In genomic region chr11:4848483-4849248, GRCm38 (mm10) we compare ENCODE assay signal across 8 mouse cellular contexts. TPM values are rescaled to one million over a fixed set of nuclear protein-coding genes. Genes with fewer than 3 reads are reported as not detected.
A peak's percentile ranks its signal among the peaks of the same experiment; 100 is the strongest.
DNase-seq lines count a peak whose midpoint lies in the region; ATAC-seq and TF ChIP-seq lines count a peak whose summit lies in the region.

No protein-coding gene starts in this region.

- peak overlapping the region; percentile 75 for H3K4me2 ChIP-seq in embryonic facial prominence, embryonic 14.5 days (ENCODE audit: low read depth, low read length)
- peak overlapping the region; percentile 74 for H3K4me2 ChIP-seq in heart, embryonic 16.5 days (ENCODE audit: low read depth, low read length)
- peak overlapping the region; percentile 72 for H3K4me2 ChIP-seq in lung, embryonic 15.5 days

- H3K27ac ChIP-seq in embryonic facial prominence, embryonic 14.5 days (replicated peaks; ENCODE audit: low read depth, low read length): peak overlapping the region; percentile 76
- H3K27ac ChIP-seq in heart, embryonic 16.5 days (ENCODE audit: low read length): peak overlapping the region; percentile 91
- peak overlapping the region; percentile 80 for H3K27ac ChIP-seq in lung, embryonic 15.5 days
- no peak overlapping the region for H3K27ac ChIP-seq in olfactory bulb, adult 2 months (ENCODE audit: insufficient read depth, low read depth, low read length)

- TF ChIP-seq CTCF in olfactory bulb, adult 2 months (IDR thresholded peaks at IDR 0.05; ENCODE audit: insufficient read depth, low read depth, low read length): no peak

- peak overlapping the region; percentile 83 for H3K4me3 ChIP-seq in embryonic facial prominence, embryonic 14.5 days (ENCODE audit: low read depth, low read length)
- peak overlapping the region; percentile 99 for H3K4me3 ChIP-seq in heart, embryonic 16.5 days (ENCODE audit: low read length)
- H3K4me3 ChIP-seq in lung, embryonic 15.5 days: peak overlapping the region; percentile 100
- peak overlapping the region; percentile 85 for H3K4me3 ChIP-seq in olfactory bulb, adult 2 months (ENCODE audit: insufficient read depth, low read depth, low read length)

- peaks cover 13% of the 10 kb centered on the region for H3K4me1 ChIP-seq in embryonic facial prominence, embryonic 14.5 days (ENCODE audit: control insufficient read depth, insufficient read depth, low read length)
- peaks cover 5% of the 10 kb centered on the region for H3K4me1 ChIP-seq in heart, embryonic 16.5 days (ENCODE audit: control insufficient read depth, insufficient read depth, low read length)
- peaks cover 10% of the 10 kb centered on the region; the same call in 1 of the 2 replicates for H3K4me1 ChIP-seq in lung, embryonic 15.5 days
- peaks cover 3% of the 10 kb centered on the region; the same call in 1 of the 2 replicates for H3K4me1 ChIP-seq in olfactory bulb, adult 2 months (ENCODE audit: control insufficient read depth, insufficient read depth, low read length)

- ATAC-seq in embryonic facial prominence, embryonic 14.5 days (ENCODE audit: low read depth): no peak; the same call in 1 of the 2 replicates
- peak; percentile 14 for ATAC-seq in heart, embryonic 16.5 days (replicated peaks; ENCODE audit: extremely low read depth, insufficient read depth, low FRiP score)
- ATAC-seq in lung, embryonic 15.5 days (ENCODE audit: borderline replicate concordance, extremely low read depth, low FRiP score, low TSS enrichment): peak; percentile 48

- no peaks in the 10 kb centered on the region for H3K27me3 ChIP-seq in embryonic facial prominence, embryonic 14.5 days (replicated peaks; ENCODE audit: control insufficient read depth, insufficient read depth, low read length)
- no peaks in the 10 kb centered on the region for H3K27me3 ChIP-seq in heart, embryonic 16.5 days (ENCODE audit: control insufficient read depth, insufficient read depth, low read length)
- no peaks in the 10 kb centered on the region for H3K27me3 ChIP-seq in lung, embryonic 15.5 days

- peak; percentile 69 for DNase-seq in CD4-positive, CD25-positive, alpha-beta regulatory T cell, adult 2 months (ENCODE audit: low read depth, low spot score)
- peak; percentile 37 for DNase-seq in adrenal gland, adult 8-10 months
- DNase-seq in embryonic facial prominence, embryonic 14.5 days (ENCODE audit: low spot score): peak; percentile 38
- DNase-seq in kidney, postnatal 14 days: peak; percentile 55
- DNase-seq in thymus, postnatal 14 days: peak; percentile 69

- no peaks in the 10 kb centered on the region for H3K36me3 ChIP-seq in embryonic facial prominence, embryonic 14.5 days (ENCODE audit: control insufficient read depth, insufficient read depth, low read length)
- H3K36me3 ChIP-seq in heart, embryonic 16.5 days (ENCODE audit: control insufficient read depth, insufficient read depth): no peaks in the 10 kb centered on the region
- H3K36me3 ChIP-seq in lung, embryonic 15.5 days: no peaks in the 10 kb centered on the region

- no peak for TF ChIP-seq POLR2A in olfactory bulb, adult 2 months (IDR thresholded peaks at IDR 0.05; ENCODE audit: insufficient read depth, low read depth, low read length)

- WGBS in embryonic facial prominence, embryonic 14.5 days: 1% methylated on average over 43 of the region's 50 CpGs
- under 1% methylated on average over 50 of the region's 50 CpGs for WGBS in heart, embryonic 16.5 days
- under 1% methylated on average over 50 of the region's 50 CpGs for WGBS in lung, embryonic 15.5 days
- WGBS in olfactory bulb, adult 2 months: under 1% methylated on average over 50 of the region's 50 CpGs

- H3K9ac ChIP-seq in embryonic facial prominence, embryonic 14.5 days (ENCODE audit: low read depth, low read length): peak overlapping the region; percentile 94
- H3K9ac ChIP-seq in heart, embryonic 16.5 days (ENCODE audit: low read length): peak overlapping the region; percentile 100
- H3K9ac ChIP-seq in lung, embryonic 15.5 days: peak overlapping the region; percentile 96

- H3K9me3 ChIP-seq in embryonic facial prominence, embryonic 14.5 days (ENCODE audit: control insufficient read depth, low read length): no peaks in the 10 kb centered on the region
- no peaks in the 10 kb centered on the region; the same call in 1 of the 2 replicates for H3K9me3 ChIP-seq in heart, embryonic 16.5 days (replicated peaks; ENCODE audit: control insufficient read depth, low read length)
- H3K9me3 ChIP-seq in lung, embryonic 15.5 days: no peaks in the 10 kb centered on the region

RNA-seq across cellular contexts. Expression of gene Nf2, which starts 0.7 kb away (rescaled TPM):
- total RNA-seq in adrenal gland, adult 8-10 months (2022): 100 to 1,000 TPM in 2 of 4 experiments, 10 to 100 TPM in 2; 82.7 to 196 (median 122) TPM
- polyA plus RNA-seq in embryonic facial prominence, embryonic 14.5 days (2014; fragmentation: Nextera tagmentation; extraction: Ambion mirVana): 40.5 and 43.1 TPM in 2 replicates
- 42.8 and 44.8 TPM in 2 replicates for polyA plus RNA-seq in heart, embryonic 16.5 days (2015; fragmentation: Nextera tagmentation; extraction: Ambion mirVana)
- 44.3 and 46.3 TPM in 2 replicates for polyA plus RNA-seq in lung, embryonic 15.5 days (2015; fragmentation: Nextera tagmentation; extraction: Ambion mirVana)
- not detected in 2 replicates for polyA plus RNA-seq in olfactory bulb, adult 2 months (2012; ENCODE audit: insufficient read depth, insufficient read length, low replicate concordance, missing spikeins)

RNA-seq across cellular contexts. Expression of gene Nipsnap1, which starts 25.1 kb away (rescaled TPM):
- 10 to 100 TPM; 32.7 to 66.5 (median 46.1) TPM for total RNA-seq in adrenal gland, adult 8-10 months (2022)
- polyA plus RNA-seq in embryonic facial prominence, embryonic 14.5 days (2014; fragmentation: Nextera tagmentation; extraction: Ambion mirVana): 32.1 and 41.4 TPM in 2 replicates
- polyA plus RNA-seq in heart, embryonic 16.5 days (2015; fragmentation: Nextera tagmentation; extraction: Ambion mirVana): 22.3 and 23.2 TPM in 2 replicates
- polyA plus RNA-seq in lung, embryonic 15.5 days (2015; fragmentation: Nextera tagmentation; extraction: Ambion mirVana): 36.9 and 37.8 TPM in 2 replicates
- polyA plus RNA-seq in olfactory bulb, adult 2 months (2012; ENCODE audit: insufficient read depth, insufficient read length, low replicate concordance, missing spikeins): not detected in 2 replicates

RNA-seq across cellular contexts. Expression of gene Thoc5, which starts 46.5 kb away (rescaled TPM):
- total RNA-seq in adrenal gland, adult 8-10 months (2022): 10 to 100 TPM; 30.8 to 35.1 (median 33.8) TPM
- polyA plus RNA-seq in embryonic facial prominence, embryonic 14.5 days (2014; fragmentation: Nextera tagmentation; extraction: Ambion mirVana): 27.9 and 32.3 TPM in 2 replicates
- polyA plus RNA-seq in heart, embryonic 16.5 days (2015; fragmentation: Nextera tagmentation; extraction: Ambion mirVana): 23.4 and 25.9 TPM in 2 replicates
- 32.8 and 34.3 TPM in 2 replicates for polyA plus RNA-seq in lung, embryonic 15.5 days (2015; fragmentation: Nextera tagmentation; extraction: Ambion mirVana)
- polyA plus RNA-seq in olfactory bulb, adult 2 months (2012; ENCODE audit: insufficient read depth, insufficient read length, low replicate concordance, missing spikeins): not detected in 2 replicates

Comparison
In these comparisons a context has a peak if more than half of its experiments do, and no peak if none do; other contexts are left out.
1. RNA of gene Thoc5, which starts 46.5 kb away (polyA plus RNA-seq): 32.8 to 34.3 TPM in lung, embryonic 15.5 days, 27.9 to 32.3 TPM in embryonic facial prominence, embryonic 14.5 days and 23.4 to 25.9 TPM in heart, embryonic 16.5 days; not detected in olfactory bulb, adult 2 months; every median in the first group is over 10 times any median in the second.
2. Peak in every context shown above with its lines, with median percentiles within 50 percentile points of each other: DNase-seq, H3K4me2 ChIP-seq, H3K4me3 ChIP-seq and H3K9ac ChIP-seq.